Mouse (Mus musculus) liver, adult 2 months (tissue): Measurements from ENCODE around the gene Itk.

Experiments
- CTCF ChIP-seq: fragments of 200-500 bp; IDR thresholded peaks from 2 replicates; pipeline ENCODE4 v1.5.1; 2011; ENCODE audit warnings: low read depth, low read length, control low read depth
- POLR2A ChIP-seq: fragments of 200-500 bp; IDR thresholded peaks from 2 replicates; pipeline ENCODE4 v1.6.1; 2011; ENCODE audit warnings: low read length, control low read depth; ENCODE audit not compliant: insufficient read depth; ENCODE audit errors: extremely low read depth

- no peak for TF ChIP-seq POLR2A
- TF ChIP-seq CTCF = no peak
These were observed 40.8 kb upstream of the Itk start for GRCm38 (mm10) chr11:46430123-46430522.
